Mouse (Mus musculus) liver, embryonic 14.5 days (tissue): ENCODE results near the gene Gm12248. TPM values are rescaled to one million over a fixed set of nuclear protein-coding genes. Genes with fewer than 3 reads are reported as not detected.

Source experiments
- ATAC-seq: fragments of 200-750 bp; cut with Nextera tagmentation; 2 replicates; pipeline ENCODE4 v1.8.0; 2017; ENCODE audit warnings: moderate number of reproducible peaks, mild to moderate bottlenecking, moderate library complexity; ENCODE audit not compliant: insufficient read depth
- DNase-seq, 3 experiments: peaks; one replicate each; pipeline ENCODE4 v3.0.0-alpha.2; 2012 to 2013; ENCODE audit warnings: low read depth in 3 of 3, low spot score in 3 of 3
- H3K27ac ChIP-seq: fragments of 300-500 bp; sonication (generic); 2 replicates; pipeline ENCODE4 v1.5.1; 2014; ENCODE audit warnings: moderate library complexity, mild to moderate bottlenecking, control low read depth, inconsistent platforms
- H3K27me3 ChIP-seq: fragments of 300-500 bp; sonication (generic); 2 replicates; pipeline ENCODE4 v1.6.1; 2014; ENCODE audit warnings: mild to moderate bottlenecking, low read length, moderate library complexity; ENCODE audit not compliant: control insufficient read depth, insufficient read depth
- H3K36me3 ChIP-seq: fragments of 300-500 bp; sonication (generic); replicated peaks from 2 replicates; pipeline ENCODE4 v1.6.1; 2014; ENCODE audit warnings: low read depth; ENCODE audit not compliant: control insufficient read depth, insufficient read depth
- H3K4me1 ChIP-seq, 2 experiments: fragments of 200-500 bp in 1 of 2; fragments of 300-500 bp in 1 of 2; sonication (generic) in 1 of 2; replicated peaks; 2 replicates each; pipeline ENCODE4 v1.6.1; 2012 to 2014; ENCODE audit warnings: antibody characterized with exemption in 1 of 2, inconsistent platforms in 1 of 2, low read length in 1 of 2; ENCODE audit not compliant: control insufficient read depth in 2 of 2, insufficient read depth in 2 of 2
- H3K4me2 ChIP-seq: fragments of 300-500 bp; sonication (generic); 2 replicates; pipeline ENCODE4 v1.6.1; 2014; ENCODE audit warnings: low read depth, mild to moderate bottlenecking, control low read depth, moderate library complexity
- H3K4me3 ChIP-seq, 2 experiments: fragments of 200-500 bp in 1 of 2; fragments of 300-500 bp in 1 of 2; sonication (generic) in 1 of 2; 2 replicates each; pipeline ENCODE4 v1.5.1; 2012 to 2014; ENCODE audit warnings: low read depth in 2 of 2, low read length in 2 of 2, mild to moderate bottlenecking in 2 of 2, control low read depth in 1 of 2, inconsistent platforms in 1 of 2, moderate library complexity in 1 of 2; ENCODE audit not compliant: insufficient read depth in 1 of 2
- H3K9ac ChIP-seq: fragments of 300-500 bp; sonication (generic); replicated peaks from 2 replicates; pipeline ENCODE4 v1.6.1; 2014; ENCODE audit warnings: mild to moderate bottlenecking, control low read depth, moderate library complexity
- H3K9me3 ChIP-seq: fragments of 300-500 bp; sonication (generic); 2 replicates; pipeline ENCODE4 v1.6.1; 2016; ENCODE audit warnings: low read length, mixed read lengths; ENCODE audit not compliant: control insufficient read depth
- CTCF ChIP-seq: IDR thresholded peaks from 2 replicates; pipeline ENCODE4 v1.5.1; 2016; ENCODE audit warnings: antibody characterized with exemption, low read depth, control low read depth
- EP300 ChIP-seq: IDR thresholded peaks from 2 replicates; pipeline ENCODE4 v1.6.1; 2016; ENCODE audit warnings: antibody characterized with exemption, low read depth
- WGBS: fragments of 180-500 bp; shearing (Covaris S2); extraction: QIAGEN DNeasy Blood & Tissue Kit; methylation state at CpG from one replicate; pipeline ENCODE4 v1.1.7; 2014; ENCODE audit not compliant: insufficient replicate concordance; 5-methylcytosine and 5-hydroxymethylcytosine counted together
- polyA plus RNA-seq, 2 experiments: library from polyadenylated mRNA; depleted of rRNA in 1 of 2; stranded (reverse) in 1 of 2; unstranded in 1 of 2; fragments of >200 nt; fragmentation: Nextera tagmentation in 1 of 2; extraction: Ambion mirVana in 1 of 2; gene quantifications; 2 replicates each; pipeline versions ENCODE4 v1.2.1 to v1.2.3; 2012 to 2014

Gene Gm12248
- polyA plus RNA-seq, 2 experiments = not detected

DNA sequence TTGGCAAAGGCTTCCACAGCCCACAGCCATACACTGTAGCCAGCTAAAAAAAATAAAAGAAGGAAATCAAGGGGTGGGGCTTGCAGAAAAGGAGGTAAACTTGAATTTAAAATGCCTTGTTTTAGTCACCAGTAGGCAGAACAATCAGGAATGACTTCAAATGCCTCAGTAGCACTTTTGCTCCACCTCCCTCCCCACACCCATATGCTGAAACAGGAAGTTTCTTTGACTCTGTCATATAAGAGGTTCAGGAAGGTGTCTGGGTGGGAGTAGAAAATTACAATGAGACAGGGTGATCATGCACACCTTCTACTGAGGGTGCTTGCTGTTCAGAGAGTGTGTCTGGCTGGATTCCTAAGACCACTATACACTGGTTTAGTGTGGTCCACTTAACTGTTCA lies 41.9 kb upstream of the Gm12248 start:
- Histone ChIP-seq H3K4me3 (no peak overlapping the region), H3K36me3 (peaks cover 60% of the 10 kb centered on the region)
- ATAC-seq = no peak

DNA sequence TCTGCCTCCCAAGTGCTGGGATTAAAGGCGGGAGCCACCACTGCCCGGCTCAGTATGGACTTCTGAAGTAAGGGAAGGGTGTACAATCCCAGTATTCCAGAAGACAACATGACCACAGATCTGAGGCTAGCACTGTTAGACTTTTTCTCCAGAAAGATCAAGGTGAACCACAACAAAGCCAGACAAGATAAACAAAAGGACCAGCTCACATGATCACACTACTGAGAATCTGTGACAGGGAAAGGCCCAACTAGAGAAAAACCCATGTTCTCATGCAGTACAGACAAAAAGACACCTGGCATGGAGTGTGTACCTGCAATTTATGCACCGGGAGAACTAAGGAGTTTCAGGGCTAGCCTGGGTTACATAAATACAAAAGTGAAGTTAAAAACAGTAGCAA lies 39.1 kb upstream of the Gm12248 start:
- no peak for DNase-seq
- Histone ChIP-seq H3K4me2 (no peak overlapping the region), H3K4me3 (no peak overlapping the region), H3K27me3 (no peaks in the 10 kb centered on the region), H3K36me3 (peaks cover 51% of the 10 kb centered on the region), H3K9me3 (no peaks in the 10 kb centered on the region), H3K27ac (no peak overlapping the region), H3K4me1 (peaks cover 12 to 13% of the 10 kb centered on the region in 2 experiments), H3K9ac (no peak overlapping the region)
- 79% methylated on average over 3 of the region's 3 CpGs for WGBS
- TF ChIP-seq CTCF (no peak), EP300 (no peak)
- ATAC-seq = no peak

More for the DNA sequence above, 41.9 kb upstream of the Gm12248 start:
- H3K9me3 ChIP-seq = no peaks in the 10 kb centered on the region
- H3K27ac ChIP-seq = no peak overlapping the region
- DNase-seq = no peak
- no peaks in the 10 kb centered on the region for H3K27me3 ChIP-seq
- H3K4me2 ChIP-seq = no peak overlapping the region
- no peaks in the 10 kb centered on the region for H3K4me1 ChIP-seq
- H3K9ac ChIP-seq = no peak overlapping the region
- no peak for TF ChIP-seq CTCF
- TF ChIP-seq EP300 = no peak

DNA sequence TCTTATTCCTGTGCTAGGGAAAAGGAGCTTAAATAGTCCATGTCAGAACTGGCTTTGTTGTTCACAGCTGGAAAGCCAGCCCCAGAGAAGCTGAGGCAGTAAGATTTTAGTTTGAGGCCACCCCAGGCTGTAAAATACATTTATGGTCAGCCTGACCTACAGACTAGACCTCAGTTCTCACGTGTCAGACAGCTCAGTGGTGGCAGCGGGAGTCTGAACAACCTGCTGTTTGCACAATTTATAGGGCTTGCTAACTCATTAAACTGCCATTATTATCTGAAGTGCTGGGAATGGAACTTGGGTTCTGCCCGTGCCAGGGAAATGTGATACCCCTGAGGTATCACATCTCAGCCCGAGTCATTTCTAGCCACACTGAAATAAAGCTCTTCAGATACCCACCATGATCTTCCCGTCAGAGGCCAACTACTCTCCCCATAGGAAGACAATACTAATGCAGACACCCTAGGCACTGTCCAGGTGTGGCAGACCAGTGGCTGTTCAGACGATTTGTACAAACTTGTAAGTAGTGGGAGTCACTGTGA lies 36.4 kb upstream of the Gm12248 start:
- no peaks in the 10 kb centered on the region for H3K27me3 ChIP-seq
- H3K4me1 ChIP-seq = peaks cover 14 to 15% of the 10 kb centered on the region in 2 experiments
- WGBS = 71% methylated on average over 6 of the region's 6 CpGs
- TF ChIP-seq EP300 (no peak), CTCF (no peak)
- ATAC-seq = no peak
- H3K9me3 ChIP-seq = no peaks in the 10 kb centered on the region
- H3K4me2 ChIP-seq = no peak overlapping the region
- no peak overlapping the region for H3K27ac ChIP-seq
- peaks cover 47% of the 10 kb centered on the region for H3K36me3 ChIP-seq
- H3K4me3 ChIP-seq = no peak overlapping the region
- DNase-seq = no peak
- H3K9ac ChIP-seq = no peak overlapping the region

DNA sequence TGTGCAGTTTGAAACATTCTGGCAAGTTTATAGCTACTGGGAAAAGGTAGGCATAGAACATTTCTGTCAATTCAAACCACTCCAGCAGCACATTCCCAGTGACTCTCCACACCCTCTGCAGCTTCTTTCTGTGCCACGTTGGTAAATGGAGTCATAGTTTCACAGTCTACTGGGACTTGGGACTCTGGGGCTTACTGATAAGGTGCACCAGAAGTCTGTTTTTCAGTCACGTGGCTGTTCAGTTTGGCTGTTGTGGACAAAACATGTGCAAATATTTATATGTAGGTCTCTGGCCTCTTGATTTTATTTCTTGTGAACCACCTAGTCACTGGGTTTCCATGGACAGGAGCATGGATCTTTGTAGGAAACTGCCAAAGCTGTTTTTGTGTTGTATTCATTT lies 34.6 kb upstream of the Gm12248 start:
- Histone ChIP-seq H3K9ac (peak overlapping the region; percentile 34), H3K4me1 (peaks cover 14 to 15% of the 10 kb centered on the region in 2 experiments), H3K4me3 (no peak overlapping the region), H3K4me2 (peak overlapping the region; percentile 24), H3K9me3 (no peaks in the 10 kb centered on the region), H3K27me3 (no peaks in the 10 kb centered on the region), H3K27ac (peak overlapping the region; percentile 65), H3K36me3 (peaks cover 41% of the 10 kb centered on the region)
- DNase-seq (peak; percentile 60 to 72 (median 63)), ATAC-seq (peak; percentile 90)
- WGBS = 11% methylated on average over 2 of the region's 2 CpGs
- TF ChIP-seq EP300 (peak; percentile 70), CTCF (no peak)

DNA sequence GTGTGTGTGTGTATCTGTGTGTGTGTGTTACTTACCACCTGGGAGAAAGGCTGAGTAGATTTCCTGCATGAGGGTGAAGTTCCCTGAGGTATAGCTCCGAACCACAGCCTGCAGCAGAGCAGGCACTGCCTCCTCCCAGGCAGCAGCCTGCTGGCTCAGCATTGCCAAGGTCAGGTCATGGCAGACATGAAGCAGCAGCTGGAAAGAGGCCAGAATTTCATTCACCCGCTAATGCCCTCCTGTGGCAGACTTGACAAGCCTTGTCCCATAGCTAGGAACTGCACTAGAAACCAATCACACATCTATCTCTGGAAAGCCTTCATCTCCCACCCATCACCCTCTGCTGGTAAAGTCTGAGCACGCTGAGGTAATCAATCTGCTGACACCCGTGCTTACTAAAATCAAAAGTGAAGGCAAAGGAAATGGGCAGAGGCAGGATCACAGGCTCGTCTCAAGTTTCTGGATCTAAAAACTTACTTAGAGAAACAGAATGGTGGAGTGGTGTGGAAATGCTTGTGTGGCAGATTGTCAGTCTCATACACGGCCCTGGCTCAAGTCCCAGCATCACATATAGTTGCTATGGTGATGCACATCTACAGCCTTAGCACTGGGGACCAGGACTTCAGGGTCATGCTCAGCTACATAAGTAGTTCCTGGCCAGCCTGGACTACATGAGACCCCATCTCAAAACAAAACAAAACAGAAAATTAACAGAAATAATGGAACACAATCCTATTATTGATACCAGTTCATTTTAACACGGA lies 33.6 kb upstream of the Gm12248 start:
- DNase-seq = no peak
- H3K4me1 ChIP-seq = peaks cover 14 to 15% of the 10 kb centered on the region in 2 experiments
- H3K27ac ChIP-seq = peak overlapping the region; percentile 41
- peaks cover 34% of the 10 kb centered on the region for H3K36me3 ChIP-seq
- TF ChIP-seq EP300 = no peak
- TF ChIP-seq CTCF = no peak
- 73% methylated on average over 7 of the region's 7 CpGs for WGBS
- no peak overlapping the region for H3K9ac ChIP-seq
- no peak overlapping the region for H3K4me3 ChIP-seq
- no peaks in the 10 kb centered on the region for H3K9me3 ChIP-seq
- H3K27me3 ChIP-seq = no peaks in the 10 kb centered on the region
- no peak overlapping the region for H3K4me2 ChIP-seq
- no peak for ATAC-seq
